Mouse (Mus musculus) forebrain, embryonic 14.5 days (tissue): ENCODE results near the gene Trem1. TPM values are rescaled to one million over a fixed set of nuclear protein-coding genes. Genes with fewer than 3 reads are reported as not detected.

Experiments used
- ATAC-seq: fragments of 200-750 bp; cut with Nextera tagmentation; 2 replicates; pipeline ENCODE4 v1.8.0; 2017; ENCODE audit warnings: mild to moderate bottlenecking, moderate library complexity
- DNase-seq: peaks from one replicate; pipeline ENCODE4 v3.0.0-alpha.2; 2015; ENCODE audit warnings: low spot score
- H3K27ac ChIP-seq: fragments of 300-500 bp; sonication (generic); 2 replicates; pipeline ENCODE4 v1.5.1; 2014; ENCODE audit warnings: low read depth, mild to moderate bottlenecking, control low read depth, low read length, moderate library complexity
- H3K27me3 ChIP-seq: fragments of 300-500 bp; sonication (generic); replicated peaks from 2 replicates; pipeline ENCODE4 v1.6.1; 2014; ENCODE audit warnings: low read length, control low read depth, mixed read lengths; ENCODE audit not compliant: control insufficient read depth, insufficient read depth
- H3K36me3 ChIP-seq: fragments of 300-500 bp; sonication (generic); 2 replicates; pipeline ENCODE4 v1.6.1; 2014; ENCODE audit warnings: low read length, control low read depth; ENCODE audit not compliant: control insufficient read depth, insufficient read depth
- H3K4me1 ChIP-seq: fragments of 300-500 bp; sonication (generic); 2 replicates; pipeline ENCODE4 v1.6.1; 2014; ENCODE audit warnings: antibody characterized with exemption, low read length, control low read depth; ENCODE audit not compliant: control insufficient read depth, insufficient read depth
- H3K4me2 ChIP-seq: fragments of 300-500 bp; sonication (generic); 2 replicates; pipeline ENCODE4 v1.6.1; 2014; ENCODE audit warnings: mild to moderate bottlenecking, control low read depth, low read length
- H3K4me3 ChIP-seq: fragments of 300-500 bp; sonication (generic); 2 replicates; pipeline ENCODE4 v1.5.1; 2014; ENCODE audit warnings: low read depth, low read length, control low read depth
- H3K9ac ChIP-seq: fragments of 300-500 bp; sonication (generic); 2 replicates; pipeline ENCODE4 v1.6.1; 2014; ENCODE audit warnings: mild to moderate bottlenecking, low read length, control low read depth, moderate library complexity
- H3K9me3 ChIP-seq: fragments of 300-500 bp; sonication (generic); replicated peaks from 2 replicates; pipeline ENCODE4 v1.6.1; 2016; ENCODE audit warnings: low read length, control low read depth, mixed read lengths; ENCODE audit not compliant: control insufficient read depth
- WGBS: fragments of 180-500 bp; shearing (Covaris S2); extraction: QIAGEN DNeasy Blood & Tissue Kit; methylation state at CpG from one replicate; pipeline ENCODE4 v1.1.7; 2014; 5-methylcytosine and 5-hydroxymethylcytosine counted together
- polyA plus RNA-seq: library from polyadenylated mRNA; unstranded; fragments of >200 nt; fragmentation: Nextera tagmentation; extraction: Ambion mirVana; gene quantifications from 2 replicates; pipeline ENCODE4 v1.2.1, GENCODE M21; 2014

Trem1 gene
- polyA plus RNA-seq, 1 experiment from 2014 or later = not detected

GRCm38 (mm10) chr17:48293500-48294194 lies 61.1 kb downstream of the Trem1 start:
- no peak overlapping the region for H3K4me3 ChIP-seq
- no peaks in the 10 kb centered on the region for H3K27me3 ChIP-seq
- no peaks in the 10 kb centered on the region; the same call in 1 of the 2 replicates for H3K9me3 ChIP-seq
- no peak overlapping the region for H3K27ac ChIP-seq
- 82% methylated on average over 5 of the region's 5 CpGs for WGBS
- no peak overlapping the region for H3K9ac ChIP-seq
- DNase-seq (no peak), ATAC-seq (no peak)
- no peaks in the 10 kb centered on the region for H3K36me3 ChIP-seq
- H3K4me2 ChIP-seq = no peak overlapping the region
- no peaks in the 10 kb centered on the region for H3K4me1 ChIP-seq

Other genes starting within 250 kb of the Trem1 start
- gene 1700122O11Rik, start 194.5 kb upstream of the Trem1 start, polyA plus RNA-seq = not detected in 2 replicates
- gene 1700067P10Rik, start 143.4 kb upstream of the Trem1 start, polyA plus RNA-seq = not detected in 2 replicates
- gene 9830107B12Rik, start 86.5 kb upstream of the Trem1 start, polyA plus RNA-seq = not detected in 2 replicates
- gene A530064D06Rik, start 65.5 kb upstream of the Trem1 start, polyA plus RNA-seq = not detected in 2 replicates
- not detected in 2 replicates for gene Trem3, start 15.0 kb downstream of the Trem1 start, polyA plus RNA-seq
- 0.10 TPM in 1 of 2 replicates, not detected in the other for gene Treml4, start 31.5 kb downstream of the Trem1 start, polyA plus RNA-seq
- not detected in 2 replicates for gene Treml2, start 66.7 kb downstream of the Trem1 start, polyA plus RNA-seq
- gene B430306N03Rik, start 83.4 kb downstream of the Trem1 start, polyA plus RNA-seq = 0.14 TPM in 1 of 2 replicates, not detected in the other
- gene Trem2, start 113.6 kb downstream of the Trem1 start, polyA plus RNA-seq = 3.9 and 4.6 TPM in 2 replicates
- gene Treml1, start 127.1 kb downstream of the Trem1 start, polyA plus RNA-seq = 0.22 and 0.42 TPM in 2 replicates
- 20.7 and 23.2 TPM in 2 replicates for gene Nfya, start 177.1 kb downstream of the Trem1 start, polyA plus RNA-seq
- gene Oard1, start 177.2 kb downstream of the Trem1 start, polyA plus RNA-seq = 59.2 and 73.6 TPM in 2 replicates
- gene Apobec2, start 200.2 kb downstream of the Trem1 start, polyA plus RNA-seq = 0.24 and 0.46 TPM in 2 replicates
- 1.6 and 2.6 TPM in 2 replicates for gene Tspo2, start 218.8 kb downstream of the Trem1 start, polyA plus RNA-seq
- 0.17 and 0.50 TPM in 2 replicates for gene Unc5cl, start 222.1 kb downstream of the Trem1 start, polyA plus RNA-seq